Mouse (Mus musculus): ENCODE data around the gene 1700018F24Rik. TPM values are rescaled to one million over a fixed set of nuclear protein-coding genes. Genes with fewer than 3 reads are reported as not detected.

The 1700018F24Rik gene
- polyA plus RNA-seq, 1 experiment = not detected

DNA sequence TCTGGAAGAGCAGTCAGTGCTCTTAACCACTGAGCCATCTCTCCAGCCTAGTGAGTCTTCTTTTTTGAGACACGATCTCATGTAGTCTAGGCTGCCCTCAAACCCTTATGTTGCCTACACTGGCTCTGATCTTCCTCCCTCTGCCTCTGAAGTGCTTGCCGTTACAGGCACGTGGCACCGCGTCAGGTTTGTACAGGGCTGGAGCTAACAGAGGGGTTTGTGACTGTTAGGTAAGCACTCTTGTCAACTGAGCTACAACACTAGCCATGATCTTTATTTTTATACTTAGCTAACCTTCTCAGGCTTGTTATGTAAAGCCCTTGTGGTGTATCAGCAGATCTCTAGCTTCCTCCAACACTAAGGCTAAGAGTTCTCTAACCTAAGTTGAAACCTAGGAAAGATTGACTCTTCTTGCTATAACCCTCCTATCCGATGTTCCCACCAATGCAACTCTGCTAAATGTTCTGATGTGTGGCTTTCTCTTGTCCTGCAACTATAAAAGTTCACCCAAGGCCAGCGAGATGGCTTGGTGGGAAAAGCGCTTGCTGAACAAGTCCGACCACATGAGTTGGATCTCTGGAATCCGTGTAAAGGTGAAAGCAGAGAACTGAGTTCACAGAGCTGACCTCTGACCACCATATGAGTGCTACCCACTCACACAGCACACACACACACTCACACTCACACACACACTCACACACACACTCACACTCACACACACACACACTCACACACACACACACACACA is 39.2 kb downstream of the 1700018F24Rik start:
- no peak for TF ChIP-seq GATA1 (IDR thresholded peaks at IDR 0.05; ENCODE audit: low read length)

DNA sequence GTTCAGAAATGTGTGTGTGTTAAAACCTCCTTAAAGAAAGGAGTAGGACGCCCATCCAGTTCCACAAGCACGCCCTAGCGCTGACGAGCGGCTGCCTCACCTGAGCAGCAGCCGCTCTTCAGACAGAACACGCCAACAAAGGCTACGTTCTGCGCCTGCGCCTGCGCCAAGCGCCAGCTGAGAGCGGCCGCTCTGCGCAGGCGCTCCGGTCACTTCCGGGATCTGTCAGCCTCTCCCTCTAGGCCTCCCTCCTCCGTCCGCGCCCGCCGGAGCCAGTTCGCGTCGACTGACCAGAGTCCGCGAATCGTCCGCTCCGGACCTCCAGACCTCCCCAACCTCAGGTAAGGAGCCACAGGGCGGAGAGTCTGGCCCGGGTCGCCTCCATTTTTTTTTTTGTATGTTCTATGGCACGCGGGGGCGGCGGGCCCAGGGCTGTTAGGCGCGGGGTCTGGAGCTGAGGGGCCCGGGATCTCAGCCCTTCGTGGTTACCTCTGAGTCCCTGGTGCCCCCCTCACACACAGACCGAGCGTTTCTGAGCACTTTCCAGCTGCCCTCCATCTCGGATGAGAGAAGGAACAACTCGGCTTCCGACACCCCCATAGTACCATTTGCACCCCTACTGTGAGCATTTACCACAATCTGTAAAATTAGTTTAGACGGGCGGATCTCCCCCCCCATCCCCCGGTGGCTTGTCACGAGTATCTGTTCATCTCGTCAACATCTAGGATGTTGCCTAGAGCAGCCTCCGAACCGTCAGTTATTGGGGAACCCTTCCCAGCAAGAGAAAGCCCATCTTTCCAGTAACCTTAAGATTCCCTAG is 41.1 kb downstream of the 1700018F24Rik start, which contains the start of the genes Arpc1a and Kpna7:
Arpc1a (plus strand) TSS at position 199 of the 820 bp plus-strand sequence.
Kpna7 (minus strand) TSS at position 399 of the 820 bp plus-strand sequence.
- TF ChIP-seq GATA1 (IDR thresholded peaks at IDR 0.05; ENCODE audit: low read length) = no peak

DNA sequence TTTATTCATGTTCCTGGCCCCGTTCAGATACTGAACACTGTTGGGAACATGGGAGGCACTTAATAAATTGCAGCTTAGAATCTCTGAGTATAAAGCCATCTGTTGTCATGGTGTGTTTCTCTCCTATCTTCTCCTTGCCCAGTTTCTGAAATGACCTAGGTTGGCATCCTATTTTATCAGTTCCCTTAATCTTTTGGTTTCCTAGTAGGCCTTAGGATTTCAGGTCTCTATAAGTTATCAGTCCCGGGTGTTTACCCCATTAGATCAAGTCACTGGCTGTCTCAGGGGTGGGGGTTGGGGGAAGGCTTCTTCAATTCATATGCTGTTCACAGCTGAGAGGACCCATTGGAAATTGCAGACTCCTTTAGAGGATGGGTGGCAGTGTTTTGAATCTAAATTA is 42.0 kb downstream of the 1700018F24Rik start:
- TF ChIP-seq GATA1 (IDR thresholded peaks at IDR 0.05; ENCODE audit: low read length) = no peak

DNA sequence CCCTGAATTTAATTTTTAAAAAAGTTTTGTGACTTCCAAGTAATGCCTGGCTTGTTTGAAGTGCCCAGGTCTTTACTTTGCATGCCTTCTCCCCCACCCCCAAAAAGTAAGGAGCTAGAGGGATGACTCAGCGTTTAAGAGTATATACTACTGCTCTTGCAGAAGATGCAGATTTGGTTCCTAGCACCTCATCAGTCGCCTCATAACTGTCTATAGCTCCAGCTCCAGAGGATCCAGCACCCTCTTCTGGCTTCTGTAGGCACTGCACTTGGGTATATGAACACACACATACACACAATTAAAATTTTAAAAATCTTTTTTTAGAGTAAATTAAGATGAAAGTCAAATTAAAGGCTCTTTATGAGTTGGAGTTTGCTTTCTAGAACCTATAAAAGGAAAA is 45.4 kb downstream of the 1700018F24Rik start:
- no peak for TF ChIP-seq GATA1 (IDR thresholded peaks at IDR 0.05; ENCODE audit: low read length)

DNA sequence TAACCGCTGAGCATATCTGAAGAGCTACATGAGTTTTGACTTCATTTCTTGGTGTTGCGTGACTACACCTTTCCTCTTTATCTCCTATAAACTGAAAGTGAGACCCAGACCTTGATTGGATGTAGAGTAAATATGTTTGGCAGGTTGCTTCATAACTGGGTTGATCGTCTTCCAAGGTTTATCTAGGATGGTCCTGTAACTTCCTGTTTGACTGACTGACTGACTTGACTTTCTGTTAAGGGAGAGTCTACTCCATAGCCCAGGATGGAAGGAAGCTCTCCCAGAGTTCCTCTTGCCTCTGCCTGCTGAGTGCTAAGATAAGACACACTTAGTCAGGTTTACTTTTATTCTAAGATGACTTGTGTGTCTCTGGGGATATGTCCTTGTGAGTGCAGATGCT is 47.1 kb downstream of the 1700018F24Rik start:
- no peak for TF ChIP-seq GATA1 (IDR thresholded peaks at IDR 0.05; ENCODE audit: low read length)

Other genes with a start within 250 kb of the 1700018F24Rik start
- 1.3 and 1.4 TPM in 2 replicates for gene Smurf1, start 77.1 kb upstream of the 1700018F24Rik start, polyA plus RNA-seq (2012)
- gene Gm4871, start 10.2 kb upstream of the 1700018F24Rik start, polyA plus RNA-seq (2012) = not detected in 2 replicates
- 58.2 and 74.9 TPM in 2 replicates for gene Arpc1a, start 40.8 kb downstream of the 1700018F24Rik start, polyA plus RNA-seq (2012)
- not detected in 2 replicates for gene Kpna7, start 41.0 kb downstream of the 1700018F24Rik start, polyA plus RNA-seq (2012)
- gene Arpc1b, start 71.2 kb downstream of the 1700018F24Rik start, polyA plus RNA-seq (2012) = 1,143 and 1,353 TPM in 2 replicates
- gene Pdap1, start 97.2 kb downstream of the 1700018F24Rik start, polyA plus RNA-seq (2012) = 191 and 266 TPM in 2 replicates
- gene Bud31, start 97.4 kb downstream of the 1700018F24Rik start, polyA plus RNA-seq (2012) = 3.4 and 3.6 TPM in 2 replicates
- 19.6 and 19.7 TPM in 2 replicates for gene Ptcd1, start 124.1 kb downstream of the 1700018F24Rik start, polyA plus RNA-seq (2012)
- gene Cpsf4, start 124.2 kb downstream of the 1700018F24Rik start, polyA plus RNA-seq (2012) = 89.0 and 101 TPM in 2 replicates
- gene Atp5j2, start 149.1 kb downstream of the 1700018F24Rik start, polyA plus RNA-seq (2012) = 20.2 and 83.7 TPM in 2 replicates
- gene Zkscan14, start 158.9 kb downstream of the 1700018F24Rik start, polyA plus RNA-seq (2012) = 2.3 TPM in 2 replicates
- 1.5 and 3.1 TPM in 2 replicates for gene Zkscan5, start 161.6 kb downstream of the 1700018F24Rik start, polyA plus RNA-seq (2012)
- gene Zfp655, start 188.7 kb downstream of the 1700018F24Rik start, polyA plus RNA-seq (2012) = 23.3 and 25.7 TPM in 2 replicates
- gene Zscan25, start 237.5 kb downstream of the 1700018F24Rik start, polyA plus RNA-seq (2012) = 32.8 and 38.1 TPM in 2 replicates